Mouse (Mus musculus): ENCODE measurements around the gene Lrrc1. TPM values are rescaled to one million over a fixed set of nuclear protein-coding genes. Genes with fewer than 3 reads are reported as not detected.

Lrrc1 gene
- polyA plus RNA-seq, 1 experiment from 2014 or later: 5.2 TPM

DNA sequence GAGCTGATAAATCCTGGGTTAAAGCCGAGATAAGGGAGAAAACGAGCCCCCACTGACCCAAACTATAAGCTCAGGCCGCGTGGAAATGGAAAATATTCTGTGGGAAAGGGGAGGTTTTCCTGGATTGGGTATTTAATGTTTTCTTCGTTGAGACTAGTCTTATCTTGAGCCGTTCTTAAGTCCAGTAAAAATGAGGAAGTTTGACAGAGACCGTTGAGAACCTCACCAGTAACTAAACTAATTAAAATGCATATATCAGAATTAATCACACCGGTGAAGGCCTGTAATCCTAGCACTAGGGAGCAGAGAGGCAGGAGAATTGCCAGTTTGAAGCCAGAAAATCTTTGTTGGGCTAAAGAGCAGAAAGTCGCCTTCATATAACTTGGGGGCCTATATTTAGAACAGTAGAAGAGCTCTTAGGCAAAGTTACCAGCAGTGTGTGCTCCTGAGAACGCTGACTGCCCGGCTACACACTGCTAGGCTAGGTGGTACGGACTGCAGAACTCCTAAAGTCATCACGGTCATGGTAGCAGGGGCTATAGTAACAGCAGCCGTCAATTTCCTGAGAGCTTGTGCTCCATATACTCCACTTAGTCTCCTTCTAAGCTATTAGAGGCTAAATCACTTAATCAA lies 116.4 kb downstream of the Lrrc1 start:
- ATAC-seq (replicated peaks): no peak
- Histone ChIP-seq H3K9me3 (no peaks in the 10 kb centered on the region), H3K36me3 (replicated peaks) (no peaks in the 10 kb centered on the region), H3K9ac (no peak overlapping the region), H3K27ac (0 out of 2 replicates have a peak overlapping the region, but pooled peaks have one; percentile 23), H3K4me1 (peaks cover 17% of the 10 kb centered on the region), H3K4me3 (no peak overlapping the region), H3K27me3 (replicated peaks) (no peaks in the 10 kb centered on the region), H3K4me2 (peak overlapping the region; percentile 34)
- WGBS: 39% methylated on average over 14 of the region's 14 CpGs

DNA sequence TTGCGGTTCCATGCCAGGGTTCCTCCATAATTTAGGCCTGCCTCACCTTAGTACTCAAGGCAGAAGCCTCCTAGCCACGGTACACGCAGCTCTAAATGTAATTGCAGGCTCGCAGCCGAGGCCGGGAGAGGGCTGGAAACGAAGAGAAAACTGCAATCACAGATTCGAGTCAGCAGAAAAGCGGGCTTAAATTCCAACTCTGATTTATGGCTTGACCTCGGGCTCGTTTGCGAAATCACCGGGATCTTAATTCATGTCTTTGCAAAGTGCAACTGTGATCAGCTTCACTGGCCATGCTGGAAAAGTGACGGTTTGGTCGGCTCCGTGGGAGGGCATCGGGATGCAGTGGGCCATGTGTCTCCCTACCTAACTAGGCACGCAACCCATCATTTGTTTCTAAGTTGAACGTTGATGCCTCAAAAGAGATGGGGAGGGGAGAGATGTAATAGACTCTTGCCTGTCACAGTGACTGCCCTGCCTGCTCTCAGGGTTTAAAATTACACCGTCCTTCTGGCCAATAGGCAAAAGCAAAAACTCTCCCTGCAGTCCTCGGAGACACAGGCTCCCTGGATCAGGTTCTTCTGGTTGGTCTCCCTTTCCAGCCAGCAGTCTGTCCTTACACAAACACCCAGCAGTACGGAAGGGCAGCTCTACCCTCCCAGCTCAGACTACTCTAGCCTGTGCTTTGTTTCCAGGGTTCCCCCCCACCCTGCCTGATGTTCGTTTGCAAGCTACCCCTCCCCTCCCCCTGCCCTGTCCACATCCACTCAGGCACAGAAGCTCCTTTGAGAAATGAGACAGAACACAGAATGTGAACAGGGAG lies 117.2 kb downstream of the Lrrc1 start:
- 40% methylated on average over 23 of the region's 23 CpGs for WGBS
- Histone ChIP-seq H3K4me1 (peaks cover 17% of the 10 kb centered on the region), H3K27me3 (replicated peaks) (no peaks in the 10 kb centered on the region), H3K9me3 (no peaks in the 10 kb centered on the region), H3K4me2 (peak overlapping the region; percentile 34), H3K4me3 (peak overlapping the region; percentile 6; the same call in 1 of the 2 replicates), H3K36me3 (replicated peaks) (no peaks in the 10 kb centered on the region), H3K9ac (no peak overlapping the region), H3K27ac (peak overlapping the region; percentile 23)
- ATAC-seq (replicated peaks): peak; percentile 76

DNA sequence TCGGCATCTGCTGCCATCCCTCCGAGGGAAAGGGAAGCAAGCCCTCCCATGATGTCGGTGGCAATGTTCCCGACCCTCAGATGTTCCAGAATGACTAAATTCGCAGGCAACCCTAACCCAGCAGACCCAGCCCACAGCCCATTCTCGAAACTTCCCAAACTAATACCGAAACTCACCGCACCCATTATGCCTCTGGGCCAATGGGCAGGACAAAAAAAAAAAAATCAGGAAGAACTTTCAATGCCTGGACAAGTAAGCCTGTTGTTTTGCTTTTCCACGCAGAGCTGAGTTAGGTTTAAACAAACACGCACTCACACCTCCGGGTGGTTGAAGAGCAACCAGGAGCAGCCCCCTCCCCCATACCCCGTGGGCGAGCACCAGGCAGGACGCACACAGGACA lies 118.6 kb downstream of the Lrrc1 start:
- WGBS: 78% methylated on average over 14 of the region's 14 CpGs
- H3K9me3 ChIP-seq: no peaks in the 10 kb centered on the region
- no peak for ATAC-seq (replicated peaks)
- H3K4me3 ChIP-seq: no peak overlapping the region
- H3K27ac ChIP-seq: no peak overlapping the region
- H3K4me2 ChIP-seq: no peak overlapping the region
- no peak overlapping the region for H3K9ac ChIP-seq
- peaks cover 17% of the 10 kb centered on the region for H3K4me1 ChIP-seq
- H3K27me3 ChIP-seq (replicated peaks): no peaks in the 10 kb centered on the region
- H3K36me3 ChIP-seq (replicated peaks): no peaks in the 10 kb centered on the region

DNA sequence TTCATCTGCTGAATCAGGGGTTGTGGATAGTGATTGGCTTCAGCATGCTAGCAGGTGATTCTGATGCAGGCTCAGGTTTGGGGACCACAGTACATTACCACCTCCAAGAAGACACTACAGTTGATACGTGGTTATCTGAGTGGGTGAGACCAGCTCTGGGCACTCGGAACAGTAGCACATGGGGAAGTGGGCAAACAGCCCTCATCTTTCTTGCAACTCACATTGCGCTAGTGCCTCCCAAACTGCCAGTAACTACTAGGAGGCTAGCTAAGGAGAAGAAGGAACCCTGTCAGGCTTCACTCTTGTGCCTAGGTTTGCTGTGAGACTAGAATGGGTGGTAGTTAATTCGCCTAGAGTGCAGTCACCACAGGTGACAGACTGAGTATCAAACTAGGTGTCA lies 119.1 kb downstream of the Lrrc1 start:
- WGBS: 90% methylated on average over 4 of the region's 4 CpGs
- Histone ChIP-seq H3K4me2 (no peak overlapping the region), H3K27ac (no peak overlapping the region)

DNA sequence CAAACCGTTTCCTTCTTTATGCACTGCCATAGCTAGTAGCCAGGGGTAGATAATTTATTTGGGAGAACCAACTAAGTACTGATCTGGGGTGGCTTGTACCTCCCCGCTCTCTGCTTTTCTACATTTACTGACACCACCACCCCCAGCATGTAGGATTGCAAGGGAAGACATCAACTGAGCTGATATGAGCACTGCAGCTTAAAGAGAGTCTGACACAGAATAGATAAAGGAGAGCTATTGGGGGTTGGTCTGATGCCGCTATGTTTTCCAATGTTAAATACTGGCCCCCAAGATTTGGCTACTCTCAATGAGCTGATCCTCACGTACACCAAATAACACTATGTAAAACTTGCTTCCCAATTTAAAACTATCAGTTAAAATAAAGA lies 124.5 kb downstream of the Lrrc1 start:
- no peak overlapping the region for H3K27ac ChIP-seq

More for the DNA sequence above, 119.1 kb downstream of the Lrrc1 start:
- Histone ChIP-seq H3K27me3 (replicated peaks) (no peaks in the 10 kb centered on the region), H3K4me3 (no peak overlapping the region), H3K36me3 (replicated peaks) (no peaks in the 10 kb centered on the region), H3K9ac (no peak overlapping the region), H3K4me1 (peaks cover 17% of the 10 kb centered on the region), H3K9me3 (no peaks in the 10 kb centered on the region)
- ATAC-seq (replicated peaks): no peak

DNA sequence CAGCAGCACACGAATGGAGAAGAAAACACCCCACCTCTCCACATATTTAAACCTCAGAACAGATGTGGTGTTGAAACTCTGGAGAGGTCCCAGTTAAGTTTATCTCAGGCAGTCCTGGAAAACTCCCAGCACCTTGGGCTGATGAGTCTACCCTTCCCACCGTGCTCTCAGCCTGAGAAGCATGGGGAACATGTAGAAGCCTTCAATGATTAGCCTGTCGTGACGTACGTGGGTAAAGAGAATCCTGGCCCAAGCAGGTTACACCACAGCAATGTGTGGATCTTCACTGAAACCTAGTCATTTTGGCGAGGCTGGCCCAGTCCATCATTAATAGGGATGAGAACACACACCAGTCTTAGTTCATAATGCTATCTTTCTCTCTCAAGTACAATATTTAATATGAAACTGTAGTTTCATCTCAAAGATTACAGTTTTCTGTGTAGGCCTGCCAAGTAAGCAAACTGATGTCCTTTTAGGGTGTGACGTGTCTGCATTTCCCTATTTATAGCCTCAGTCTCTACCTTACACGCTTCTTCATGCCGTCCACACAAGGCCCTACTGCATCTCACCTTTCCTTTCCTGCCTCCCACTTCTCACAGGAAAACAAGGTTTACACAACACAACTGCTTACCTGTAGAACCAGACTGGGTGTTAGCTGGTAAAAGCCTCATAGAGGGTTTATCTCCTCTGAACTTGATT lies 125.0 kb downstream of the Lrrc1 start:
- no peak for ATAC-seq (replicated peaks)

More for the DNA sequence above, 124.5 kb downstream of the Lrrc1 start:
- no peaks in the 10 kb centered on the region for H3K27me3 ChIP-seq (replicated peaks)
- H3K4me1 ChIP-seq: no peaks in the 10 kb centered on the region
- H3K4me2 ChIP-seq: no peak overlapping the region
- H3K9ac ChIP-seq: no peak overlapping the region
- WGBS: 96% methylated on average over 4 of the region's 4 CpGs
- no peak overlapping the region for H3K4me3 ChIP-seq
- no peaks in the 10 kb centered on the region for H3K36me3 ChIP-seq (replicated peaks)
- no peak for ATAC-seq (replicated peaks)
- no peaks in the 10 kb centered on the region for H3K9me3 ChIP-seq

DNA sequence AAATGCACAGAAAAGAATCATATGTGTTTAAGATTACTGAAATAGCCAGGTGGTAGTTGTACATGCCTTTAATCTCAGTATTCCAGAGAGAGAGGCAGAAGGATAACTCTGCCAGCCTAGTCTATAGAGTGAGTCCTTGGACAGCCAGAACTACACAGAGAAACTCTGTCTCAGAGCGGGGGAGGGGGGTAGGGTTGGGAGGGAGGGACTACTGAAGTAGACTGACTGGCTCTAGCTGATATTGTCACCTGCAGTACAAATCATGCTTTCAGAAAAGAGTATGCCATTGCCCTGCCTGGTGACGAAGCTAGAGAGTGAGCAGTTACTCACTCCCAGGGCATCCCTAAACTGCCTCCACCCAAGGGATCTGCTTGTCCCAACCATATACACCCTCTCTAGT lies 125.9 kb downstream of the Lrrc1 start:
- H3K4me2 ChIP-seq: no peak overlapping the region
- H3K9ac ChIP-seq: no peak overlapping the region
- H3K27me3 ChIP-seq (replicated peaks): no peaks in the 10 kb centered on the region
- no peak overlapping the region for H3K27ac ChIP-seq
- ATAC-seq (replicated peaks): no peak
- no peaks in the 10 kb centered on the region for H3K4me1 ChIP-seq
- H3K36me3 ChIP-seq (replicated peaks): no peaks in the 10 kb centered on the region
- no peaks in the 10 kb centered on the region for H3K9me3 ChIP-seq
- 92% methylated on average over 2 of the region's 2 CpGs for WGBS
- H3K4me3 ChIP-seq: no peak overlapping the region

More for the DNA sequence above, 125.0 kb downstream of the Lrrc1 start:
- Histone ChIP-seq H3K9me3 (no peaks in the 10 kb centered on the region), H3K36me3 (replicated peaks) (no peaks in the 10 kb centered on the region), H3K9ac (no peak overlapping the region), H3K4me1 (no peaks in the 10 kb centered on the region), H3K27me3 (replicated peaks) (no peaks in the 10 kb centered on the region), H3K4me2 (no peak overlapping the region), H3K4me3 (no peak overlapping the region), H3K27ac (no peak overlapping the region)
- WGBS: 91% methylated on average over 9 of the region's 9 CpGs

DNA sequence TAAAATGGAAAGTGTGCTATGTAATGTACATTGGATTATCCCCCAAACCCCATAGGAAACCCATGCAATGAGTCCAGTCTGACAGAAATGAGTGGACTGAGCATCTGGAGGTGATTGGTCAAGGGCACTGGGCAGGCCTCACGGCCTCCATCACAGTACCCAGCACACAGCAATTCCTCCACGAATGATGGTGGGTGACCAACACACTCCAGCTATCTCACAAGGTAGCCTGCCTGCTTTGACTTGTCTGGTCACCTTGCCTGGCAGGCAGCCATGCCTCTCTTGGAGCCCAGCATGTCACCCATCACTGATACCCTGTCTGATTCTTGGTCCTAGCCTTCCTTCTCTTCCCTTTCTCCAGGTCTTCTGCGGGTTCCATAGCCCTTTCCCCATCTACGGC lies 128.2 kb downstream of the Lrrc1 start:
- Histone ChIP-seq H3K9me3 (no peaks in the 10 kb centered on the region), H3K36me3 (replicated peaks) (no peaks in the 10 kb centered on the region), H3K4me1 (no peaks in the 10 kb centered on the region), H3K27me3 (replicated peaks) (no peaks in the 10 kb centered on the region), H3K27ac (no peak overlapping the region), H3K4me2 (no peak overlapping the region), H3K9ac (no peak overlapping the region), H3K4me3 (no peak overlapping the region)
- no peak for ATAC-seq (replicated peaks)
- WGBS: 91% methylated on average over 4 of the region's 4 CpGs

DNA sequence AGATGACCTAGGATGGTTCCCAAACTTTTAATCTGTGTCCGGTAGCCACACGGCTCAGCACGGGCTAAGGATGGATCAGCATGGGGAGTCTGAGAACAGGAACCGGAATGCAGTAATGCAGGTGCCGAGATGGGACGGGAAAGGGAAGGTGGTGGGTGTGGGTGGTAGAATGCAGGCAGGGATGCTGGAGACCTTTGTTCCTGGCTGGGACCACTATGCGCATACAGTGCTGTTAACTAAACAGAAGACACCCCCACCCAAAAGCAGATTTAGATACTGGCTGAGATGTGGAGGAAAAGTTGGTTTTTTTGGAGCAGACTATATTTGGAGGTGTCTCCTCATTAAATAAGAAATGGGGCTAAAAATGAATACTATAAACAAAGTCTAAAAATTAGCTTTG lies 128.7 kb downstream of the Lrrc1 start:
- 93% methylated on average over 7 of the region's 7 CpGs for WGBS

DNA sequence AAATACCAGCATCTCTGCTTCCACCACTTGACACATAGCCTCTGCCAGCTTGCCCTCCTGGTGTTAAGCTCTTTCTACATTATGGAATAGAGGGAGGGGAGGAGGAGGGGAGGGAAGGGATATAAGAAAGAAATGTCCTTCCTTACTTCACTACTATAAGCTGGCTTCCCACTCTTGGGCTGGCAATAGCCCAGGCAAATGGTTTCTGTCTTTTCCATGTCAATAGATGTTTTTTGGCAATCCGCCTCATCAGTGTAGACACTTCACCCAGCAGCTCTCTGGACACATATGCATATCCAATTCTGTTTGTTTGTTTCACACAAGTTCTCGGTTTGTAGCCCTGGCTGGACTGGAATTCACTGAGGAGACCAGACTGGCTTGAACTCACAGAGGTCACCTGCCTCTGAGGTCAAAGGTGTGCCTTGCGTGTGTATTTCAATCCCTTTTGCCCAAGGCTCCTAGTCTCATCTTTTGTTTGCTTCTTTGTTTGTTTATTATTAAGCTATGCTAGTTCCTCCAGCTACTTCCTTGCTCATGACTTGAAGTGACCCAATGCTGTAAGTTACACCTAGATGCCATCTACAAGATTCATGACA lies 132.7 kb downstream of the Lrrc1 start:
- no peak overlapping the region for H3K4me2 ChIP-seq
- H3K9me3 ChIP-seq: no peaks in the 10 kb centered on the region
- H3K9ac ChIP-seq: no peak overlapping the region
- no peaks in the 10 kb centered on the region for H3K4me1 ChIP-seq
- WGBS: 79% methylated on average over 3 of the region's 3 CpGs
- no peak for ATAC-seq (replicated peaks)
- no peaks in the 10 kb centered on the region for H3K27me3 ChIP-seq (replicated peaks)
- H3K4me3 ChIP-seq: no peak overlapping the region
- no peak overlapping the region for H3K27ac ChIP-seq
- H3K36me3 ChIP-seq (replicated peaks): no peaks in the 10 kb centered on the region

More for the DNA sequence above, 128.7 kb downstream of the Lrrc1 start:
- Histone ChIP-seq H3K36me3 (replicated peaks) (no peaks in the 10 kb centered on the region), H3K27ac (no peak overlapping the region), H3K9ac (no peak overlapping the region), H3K4me2 (no peak overlapping the region), H3K4me3 (no peak overlapping the region), H3K9me3 (no peaks in the 10 kb centered on the region), H3K4me1 (no peaks in the 10 kb centered on the region), H3K27me3 (replicated peaks) (no peaks in the 10 kb centered on the region)
- no peak for ATAC-seq (replicated peaks)

DNA sequence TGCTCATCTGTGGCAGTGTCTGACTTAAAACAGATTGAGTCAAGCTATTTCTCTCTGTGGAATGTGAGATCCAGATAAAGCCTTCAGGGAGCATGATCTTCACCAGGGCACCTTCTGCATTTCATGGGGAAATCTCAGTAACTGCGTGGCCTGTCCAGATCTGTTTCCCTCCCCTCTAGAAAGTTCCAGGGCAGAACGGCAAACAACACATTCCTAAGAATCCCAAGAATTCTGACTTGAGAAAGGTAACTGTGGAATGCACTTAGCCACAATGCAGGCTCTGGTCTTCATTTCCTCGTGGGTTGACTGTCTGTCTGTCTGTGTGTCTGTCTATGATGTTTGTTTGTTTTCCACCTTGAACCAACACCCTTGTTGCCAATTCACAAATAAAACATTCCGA lies 133.7 kb downstream of the Lrrc1 start:
- H3K9ac ChIP-seq: no peak overlapping the region
- no peak overlapping the region for H3K4me3 ChIP-seq
- no peaks in the 10 kb centered on the region for H3K9me3 ChIP-seq
- no peaks in the 10 kb centered on the region for H3K4me1 ChIP-seq
- 75% methylated on average over 4 of the region's 4 CpGs for WGBS
- ATAC-seq (replicated peaks): no peak
- no peaks in the 10 kb centered on the region for H3K36me3 ChIP-seq (replicated peaks)
- no peak overlapping the region for H3K27ac ChIP-seq
- H3K4me2 ChIP-seq: no peak overlapping the region
- H3K27me3 ChIP-seq (replicated peaks): no peaks in the 10 kb centered on the region

DNA sequence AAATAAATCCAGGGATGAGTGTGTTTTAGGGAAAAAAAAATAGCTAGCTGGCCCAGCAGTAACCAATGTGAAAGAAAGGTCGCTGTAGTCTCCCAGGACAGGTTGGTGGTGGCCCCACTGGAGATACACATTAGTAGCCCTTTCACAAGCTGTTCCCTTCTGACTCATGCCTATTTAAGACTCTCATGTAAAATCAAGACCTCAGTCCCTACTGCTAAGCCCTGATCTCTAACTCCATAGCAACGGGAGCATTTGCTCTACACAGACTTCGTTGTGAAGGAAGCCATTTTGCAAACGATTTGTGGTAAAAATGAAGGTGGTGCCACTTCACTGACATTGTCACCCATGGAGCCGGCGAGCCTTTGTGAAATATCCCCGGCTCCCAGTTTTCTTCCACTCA lies 134.1 kb downstream of the Lrrc1 start:
- H3K9me3 ChIP-seq: no peaks in the 10 kb centered on the region
- no peak overlapping the region for H3K27ac ChIP-seq
- no peak overlapping the region for H3K9ac ChIP-seq
- H3K36me3 ChIP-seq (replicated peaks): no peaks in the 10 kb centered on the region
- WGBS: 79% methylated on average over 7 of the region's 7 CpGs
- no peak overlapping the region for H3K4me2 ChIP-seq
- no peaks in the 10 kb centered on the region for H3K27me3 ChIP-seq (replicated peaks)
- ATAC-seq (replicated peaks): no peak
- H3K4me3 ChIP-seq: no peak overlapping the region
- H3K4me1 ChIP-seq: no peaks in the 10 kb centered on the region

Measured in midbrain, embryonic 15.5 days (tissue).